ENCODE assay signal across 17 mouse cellular contexts in genomic region chr2:59587387-59588095, GRCm38 (mm10). TPM values are rescaled to one million over a fixed set of nuclear protein-coding genes. Genes with fewer than 3 reads are reported as not detected.
DNase-seq lines count a peak whose midpoint lies in the region; TF ChIP-seq lines count a peak whose summit lies in the region.
"Had no signal": no experiment of that assay in that cellular context is flagged by ENCODE, and none has a peak within 500 bp of the region (broad histone marks: within the 10 kb centered on the region; RNA-seq: fewer than 3 reads in every experiment).

No protein-coding gene starts in this region.

- H3K9me3 ChIP-seq in heart, embryonic 10.5 days: no peaks in the 10 kb centered on the region
- H3K9me3 ChIP-seq: forebrain, embryonic 10.5 days; lung, embryonic 15.5 days; neural tube, embryonic 15.5 days had no signal

- TF ChIP-seq CTCF in embryonic fibroblast, embryonic 13.5 days (IDR thresholded peaks at IDR 0.05; ENCODE audit: borderline replicate concordance, insufficient read depth, low read length): no peak

- no peak for TF ChIP-seq POLR2A in embryonic fibroblast, embryonic 13.5 days (IDR thresholded peaks at IDR 0.05; ENCODE audit: low read depth, low read length)

- H3K27ac ChIP-seq in heart, embryonic 10.5 days: no peak overlapping the region
- H3K27ac ChIP-seq in embryonic fibroblast, embryonic 13.5 days (ENCODE audit: insufficient read depth, low read length): peak overlapping the region; percentile 83
- H3K27ac ChIP-seq: embryonic facial prominence, embryonic 12.5 days; forebrain, embryonic 10.5 days; lung, embryonic 15.5 days; neural tube, embryonic 15.5 days had no signal

- WGBS in heart, embryonic 10.5 days: 67% methylated on average over 10 of the region's 10 CpGs

- no peaks in the 10 kb centered on the region for H3K36me3 ChIP-seq in heart, embryonic 10.5 days
- H3K36me3 ChIP-seq: embryonic facial prominence, embryonic 12.5 days; forebrain, embryonic 10.5 days; lung, embryonic 15.5 days; neural tube, embryonic 15.5 days had no signal

- H3K4me3 ChIP-seq in heart, embryonic 10.5 days: no peak overlapping the region
- H3K4me3 ChIP-seq in embryonic fibroblast, embryonic 13.5 days (ENCODE audit: insufficient read depth, low read length): no peak overlapping the region
- H3K4me3 ChIP-seq: embryonic facial prominence, embryonic 12.5 days; forebrain, embryonic 10.5 days; lung, embryonic 15.5 days; megakaryocyte, embryonic 14.5 days; neural tube, embryonic 15.5 days had no signal

- DNase-seq in heart, adult 11 months: peak; percentile 66
- DNase-seq in heart, embryonic 10.5 days (ENCODE audit: low spot score): no peak
- DNase-seq in right cerebral cortex, adult 2 months (ENCODE audit: low spot score in 2 of 2): peak; percentile 52 to 60
- no peak for DNase-seq in right cerebral cortex, postnatal 4 days
- peak; percentile 44 for DNase-seq in skeletal muscle tissue, adult 2 months (ENCODE audit: low read depth, low spot score)
- no peak for DNase-seq in natural killer cell, adult 2 months (ENCODE audit: low spot score in 2 of 2)
- DNase-seq in adrenal gland, adult 8-10 months: no peak
- DNase-seq: cerebellum, adult 11-12 months; heart, postnatal 14 days; kidney, adult 8-10 months; thymus, adult 2 months had no signal

- no peaks in the 10 kb centered on the region for H3K27me3 ChIP-seq in heart, embryonic 10.5 days (ENCODE audit: insufficient read depth, poor library complexity, severe bottlenecking)
- H3K27me3 ChIP-seq: embryonic facial prominence, embryonic 12.5 days; lung, embryonic 15.5 days; neural tube, embryonic 15.5 days had no signal

- H3K4me1 ChIP-seq in heart, embryonic 10.5 days: no peaks in the 10 kb centered on the region
- H3K4me1 ChIP-seq in embryonic fibroblast, embryonic 13.5 days (ENCODE audit: control insufficient read depth, insufficient read depth, low read length): peaks cover 10% of the 10 kb centered on the region
- H3K4me1 ChIP-seq: embryonic facial prominence, embryonic 12.5 days; lung, embryonic 15.5 days; megakaryocyte, embryonic 14.5 days; neural tube, embryonic 15.5 days had no signal

RNA-seq across cellular contexts. Expression of gene Tanc1, which starts 24.3 kb away (rescaled TPM):
- 40.7 and 41.3 TPM in 2 replicates for polyA plus RNA-seq in heart, embryonic 10.5 days (2016; fragmentation: Nextera tagmentation; extraction: Ambion mirVana)
- 61.8 and 66.1 TPM in 2 replicates for polyA plus RNA-seq in embryonic fibroblast, embryonic 13.5 days (2011; ENCODE audit: insufficient read length, low read depth, missing spikeins)
- 10 to 100 TPM; 17.4 to 31.0 (median 23.9) TPM for total RNA-seq in adrenal gland, adult 8-10 months (2022)

Comparison
In these comparisons a context has a peak if more than half of its experiments do, and no peak if none do; other contexts are left out.
1. DNase-seq: peak in heart, adult 11 months (single experiment), right cerebral cortex, adult 2 months (2 of 2) and skeletal muscle tissue, adult 2 months (single experiment); none in heart, embryonic 10.5 days (single experiment), right cerebral cortex, postnatal 4 days (single experiment), natural killer cell, adult 2 months (0 of 2) and adrenal gland, adult 8-10 months (single experiment).